Mouse (Mus musculus): ENCODE data around the gene Mrps34. TPM values are rescaled to one million over a fixed set of nuclear protein-coding genes. Genes with fewer than 3 reads are reported as not detected.
A peak's percentile ranks its signal among the peaks of the same experiment; 100 is the strongest.

Mrps34 gene
- polyA plus RNA-seq, 1 experiment from 2014 or later: 85.6 TPM

DNA sequence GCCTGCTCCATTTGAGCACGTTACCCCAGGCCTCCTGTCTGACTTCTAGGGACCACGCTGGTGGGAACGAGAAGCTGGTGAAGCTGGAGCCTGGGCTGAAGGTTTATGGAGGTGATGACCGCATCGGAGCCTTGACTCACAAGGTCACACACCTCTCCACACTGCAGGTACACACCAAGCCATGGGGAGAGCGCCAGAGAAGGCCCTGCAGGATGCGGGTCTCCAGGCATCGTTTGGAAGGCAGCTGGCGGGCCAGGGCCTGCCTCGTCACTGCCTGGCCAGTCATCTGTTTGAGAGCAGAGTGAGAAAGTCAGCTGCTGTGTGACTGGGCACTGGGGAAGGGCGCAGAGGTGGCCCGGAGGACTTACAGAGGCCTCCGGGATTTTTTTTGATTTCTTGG is 38.3 kb upstream of the Mrps34 start:
- H3K4me3 ChIP-seq (ENCODE audit: low read depth, low read length): no peak overlapping the region
- H3K27ac ChIP-seq (ENCODE audit: low read length): no peak overlapping the region
- ATAC-seq (ENCODE audit: insufficient number of reproducible peaks, insufficient read depth, low FRiP score, low read depth): no peak
- no peaks in the 10 kb centered on the region for H3K27me3 ChIP-seq (ENCODE audit: control insufficient read depth, insufficient read depth, low read length)
- H3K4me2 ChIP-seq (replicated peaks; ENCODE audit: low read depth, low read length): no peak overlapping the region
- no peaks in the 10 kb centered on the region for H3K4me1 ChIP-seq (ENCODE audit: control insufficient read depth, insufficient read depth, low read length)
- no peak overlapping the region for H3K9ac ChIP-seq (replicated peaks; ENCODE audit: low read depth, low read length)
- no peaks in the 10 kb centered on the region for H3K9me3 ChIP-seq (ENCODE audit: control insufficient read depth, low read depth, low read length)
- 90% methylated on average over 13 of the region's 13 CpGs for WGBS
- H3K36me3 ChIP-seq (ENCODE audit: control insufficient read depth, insufficient read depth, low read length): peaks cover 14% of the 10 kb centered on the region

GRCm38 (mm10) chr17:24857831-24858470 is 37.0 kb upstream of the Mrps34 start:
- no peaks in the 10 kb centered on the region for H3K4me1 ChIP-seq (ENCODE audit: control insufficient read depth, insufficient read depth, low read length)
- H3K9ac ChIP-seq (replicated peaks; ENCODE audit: low read depth, low read length): no peak overlapping the region
- H3K9me3 ChIP-seq (ENCODE audit: control insufficient read depth, low read depth, low read length): no peaks in the 10 kb centered on the region
- ATAC-seq (ENCODE audit: insufficient number of reproducible peaks, insufficient read depth, low FRiP score, low read depth): no peak
- no peak overlapping the region for H3K4me2 ChIP-seq (replicated peaks; ENCODE audit: low read depth, low read length)
- no peak overlapping the region for H3K27ac ChIP-seq (ENCODE audit: low read length)
- no peak overlapping the region for H3K4me3 ChIP-seq (ENCODE audit: low read depth, low read length)
- no peaks in the 10 kb centered on the region for H3K27me3 ChIP-seq (ENCODE audit: control insufficient read depth, insufficient read depth, low read length)
- 89% methylated on average over 8 of the region's 8 CpGs for WGBS
- H3K36me3 ChIP-seq (ENCODE audit: control insufficient read depth, insufficient read depth, low read length): peaks cover 25% of the 10 kb centered on the region

GRCm38 (mm10) chr17:24858967-24859366 is 35.9 kb upstream of the Mrps34 start:
- no peak overlapping the region for H3K9ac ChIP-seq (replicated peaks; ENCODE audit: low read depth, low read length)
- 85% methylated on average over 6 of the region's 6 CpGs for WGBS
- H3K9me3 ChIP-seq (ENCODE audit: control insufficient read depth, low read depth, low read length): no peaks in the 10 kb centered on the region
- no peak overlapping the region for H3K4me2 ChIP-seq (replicated peaks; ENCODE audit: low read depth, low read length)
- peaks cover 28% of the 10 kb centered on the region for H3K36me3 ChIP-seq (ENCODE audit: control insufficient read depth, insufficient read depth, low read length)
- no peaks in the 10 kb centered on the region for H3K4me1 ChIP-seq (ENCODE audit: control insufficient read depth, insufficient read depth, low read length)
- H3K4me3 ChIP-seq (ENCODE audit: low read depth, low read length): no peak overlapping the region
- ATAC-seq (ENCODE audit: insufficient number of reproducible peaks, insufficient read depth, low FRiP score, low read depth): peak; percentile 57; the same call in 1 of the 2 replicates
- H3K27me3 ChIP-seq (ENCODE audit: control insufficient read depth, insufficient read depth, low read length): no peaks in the 10 kb centered on the region
- H3K27ac ChIP-seq (ENCODE audit: low read length): no peak overlapping the region

DNA sequence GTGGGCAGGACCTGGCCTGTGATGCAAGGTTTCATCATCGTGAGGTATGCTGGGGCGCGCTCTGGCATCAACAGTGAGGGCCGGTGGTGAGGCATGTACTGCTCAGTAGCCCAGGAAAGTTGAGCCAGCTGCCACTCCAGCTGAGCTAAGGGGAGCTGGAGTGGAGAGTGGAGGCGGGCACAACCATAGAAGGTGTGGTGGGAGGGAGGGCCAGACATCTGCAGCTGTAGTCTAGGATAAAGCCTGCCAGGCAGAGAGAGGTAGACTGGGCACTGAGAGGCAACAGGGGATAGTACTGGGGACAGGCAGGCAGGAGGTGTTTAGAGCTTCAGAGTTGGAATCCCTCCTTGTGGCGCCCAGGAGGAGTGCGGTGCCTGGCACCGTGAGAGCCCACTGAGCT is 34.8 kb upstream of the Mrps34 start:
- Histone ChIP-seq H3K36me3 (ENCODE audit: control insufficient read depth, insufficient read depth, low read length) (peaks cover 24% of the 10 kb centered on the region), H3K27ac (ENCODE audit: low read length) (no peak overlapping the region), H3K27me3 (ENCODE audit: control insufficient read depth, insufficient read depth, low read length) (no peaks in the 10 kb centered on the region), H3K4me1 (ENCODE audit: control insufficient read depth, insufficient read depth, low read length) (no peaks in the 10 kb centered on the region), H3K4me2 (replicated peaks; ENCODE audit: low read depth, low read length) (no peak overlapping the region), H3K9me3 (ENCODE audit: control insufficient read depth, low read depth, low read length) (no peaks in the 10 kb centered on the region), H3K9ac (replicated peaks; ENCODE audit: low read depth, low read length) (no peak overlapping the region), H3K4me3 (ENCODE audit: low read depth, low read length) (no peak overlapping the region)
- WGBS: 92% methylated on average over 8 of the region's 8 CpGs
- no peak for ATAC-seq (ENCODE audit: insufficient number of reproducible peaks, insufficient read depth, low FRiP score, low read depth)

GRCm38 (mm10) chr17:24861785-24862184 is 33.1 kb upstream of the Mrps34 start:
- 96% methylated on average over 3 of the region's 3 CpGs for WGBS

GRCm38 (mm10) chr17:24865776-24866175 is 29.1 kb upstream of the Mrps34 start, which contains the start of gene Igfals:
Gene Igfals (plus strand): TSS chr17:24865997.
- WGBS: 89% methylated on average over 8 of the region's 8 CpGs
- ATAC-seq (ENCODE audit: insufficient number of reproducible peaks, insufficient read depth, low FRiP score, low read depth): no peak
- no peak within 1 kb of the TSS for H3K4me2 ChIP-seq (replicated peaks; ENCODE audit: low read depth, low read length)
- no peaks in the 10 kb centered on the region for H3K27me3 ChIP-seq (ENCODE audit: control insufficient read depth, insufficient read depth, low read length)
- H3K9me3 ChIP-seq (ENCODE audit: control insufficient read depth, low read depth, low read length): no peaks in the 10 kb centered on the region
- H3K4me3 ChIP-seq (ENCODE audit: low read depth, low read length): no peak within 1 kb of the TSS
- no peak within 1 kb of the TSS for H3K27ac ChIP-seq (ENCODE audit: low read length)
- no peaks in the 10 kb centered on the region for H3K4me1 ChIP-seq (ENCODE audit: control insufficient read depth, insufficient read depth, low read length)
- no peak within 1 kb of the TSS for H3K9ac ChIP-seq (replicated peaks; ENCODE audit: low read depth, low read length)
- H3K36me3 ChIP-seq (ENCODE audit: control insufficient read depth, insufficient read depth, low read length): peaks cover 20% of the 10 kb centered on the region

More at GRCm38 (mm10) chr17:24861785-24862184, 33.1 kb upstream of the Mrps34 start:
- Histone ChIP-seq H3K9ac (replicated peaks; ENCODE audit: low read depth, low read length) (no peak overlapping the region), H3K27ac (ENCODE audit: low read length) (no peak overlapping the region), H3K4me3 (ENCODE audit: low read depth, low read length) (no peak overlapping the region), H3K9me3 (ENCODE audit: control insufficient read depth, low read depth, low read length) (no peaks in the 10 kb centered on the region), H3K27me3 (ENCODE audit: control insufficient read depth, insufficient read depth, low read length) (no peaks in the 10 kb centered on the region), H3K36me3 (ENCODE audit: control insufficient read depth, insufficient read depth, low read length) (peaks cover 20% of the 10 kb centered on the region), H3K4me1 (ENCODE audit: control insufficient read depth, insufficient read depth, low read length) (no peaks in the 10 kb centered on the region), H3K4me2 (replicated peaks; ENCODE audit: low read depth, low read length) (no peak overlapping the region)
- no peak for ATAC-seq (ENCODE audit: insufficient number of reproducible peaks, insufficient read depth, low FRiP score, low read depth)

GRCm38 (mm10) chr17:24867914-24868313 is 27.0 kb upstream of the Mrps34 start:
- ATAC-seq (ENCODE audit: insufficient number of reproducible peaks, insufficient read depth, low FRiP score, low read depth): no peak
- Histone ChIP-seq H3K9me3 (ENCODE audit: control insufficient read depth, low read depth, low read length) (no peaks in the 10 kb centered on the region), H3K4me3 (ENCODE audit: low read depth, low read length) (no peak overlapping the region), H3K36me3 (ENCODE audit: control insufficient read depth, insufficient read depth, low read length) (peaks cover 3% of the 10 kb centered on the region; the same call in 1 of the 2 replicates), H3K27me3 (ENCODE audit: control insufficient read depth, insufficient read depth, low read length) (no peaks in the 10 kb centered on the region), H3K4me2 (replicated peaks; ENCODE audit: low read depth, low read length) (no peak overlapping the region), H3K4me1 (ENCODE audit: control insufficient read depth, insufficient read depth, low read length) (no peaks in the 10 kb centered on the region), H3K9ac (replicated peaks; ENCODE audit: low read depth, low read length) (no peak overlapping the region), H3K27ac (ENCODE audit: low read length) (no peak overlapping the region)
- WGBS: 91% methylated on average over 10 of the region's 10 CpGs

- Histone ChIP-seq H3K9me3 (ENCODE audit: control insufficient read depth, low read depth, low read length) (no peaks in the 10 kb centered on the region), H3K9ac (replicated peaks; ENCODE audit: low read depth, low read length) (no peak overlapping the region), H3K36me3 (ENCODE audit: control insufficient read depth, insufficient read depth, low read length) (no peaks in the 10 kb centered on the region), H3K4me2 (replicated peaks; ENCODE audit: low read depth, low read length) (no peak overlapping the region), H3K4me3 (ENCODE audit: low read depth, low read length) (no peak overlapping the region), H3K4me1 (ENCODE audit: control insufficient read depth, insufficient read depth, low read length) (0 out of 2 replicates have a peak, but pooled peaks cover 4% of the 10 kb centered on the region), H3K27me3 (ENCODE audit: control insufficient read depth, insufficient read depth, low read length) (no peaks in the 10 kb centered on the region), H3K27ac (ENCODE audit: low read length) (no peak overlapping the region)
- ATAC-seq (ENCODE audit: insufficient number of reproducible peaks, insufficient read depth, low FRiP score, low read depth): no peak
- WGBS: 53% methylated on average over 4 of the region's 4 CpGs
These were observed 21.1 kb upstream of the Mrps34 start for GRCm38 (mm10) chr17:24873695-24874404.

Measured in stomach, embryonic 14.5 days (tissue).